Mouse (Mus musculus): ENCODE results near the gene Mybbp1a.

DNA sequence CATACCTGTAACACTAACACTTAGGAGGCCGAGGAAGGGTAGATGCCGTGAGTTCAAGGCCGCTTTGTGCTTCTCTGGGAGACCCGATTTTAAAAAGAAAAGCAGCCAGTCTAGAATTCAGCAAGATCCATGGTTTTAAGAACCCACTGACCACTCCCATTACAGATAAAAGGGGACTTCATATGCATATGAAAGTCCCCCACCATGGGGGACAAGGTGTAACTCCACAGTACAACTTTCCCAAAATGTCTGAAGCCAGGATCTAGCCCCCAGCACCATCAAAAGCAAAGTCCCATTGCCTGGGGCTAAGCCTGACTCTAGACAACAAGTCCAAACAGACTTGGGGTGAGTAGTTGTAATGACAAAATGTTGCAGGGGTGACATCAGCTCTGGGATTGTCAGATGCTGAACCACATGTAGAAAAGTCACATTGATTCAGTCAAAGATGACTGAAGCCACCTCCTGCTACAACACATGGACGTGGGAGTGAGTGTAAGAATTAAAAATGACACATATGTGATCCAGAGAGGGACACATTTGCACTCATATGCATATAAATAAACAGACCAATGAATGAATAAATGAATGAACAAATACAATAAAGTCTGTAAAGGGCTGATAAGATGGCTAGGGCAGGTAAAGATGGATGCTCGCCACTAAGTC, 20.6 kb upstream of the Mybbp1a start:
- TF ChIP-seq GATA1 (IDR thresholded peaks at IDR 0.05; ENCODE audit: borderline replicate concordance, low read length) (no peak), FLI1 (IDR thresholded peaks at IDR 0.05; ENCODE audit: low read length) (no peak)

All from megakaryocyte, embryonic 14.5 days (primary cell).